In genomic region chr11:56025746-56026570, GRCm38 (mm10) we compare ENCODE assay signal across 12 mouse cellular contexts. TPM values are rescaled to one million over a fixed set of nuclear protein-coding genes. Genes with fewer than 3 reads are reported as not detected.
A peak's percentile ranks its signal among the peaks of the same experiment; 100 is the strongest.
DNase-seq lines count a peak whose midpoint lies in the region; ATAC-seq and TF ChIP-seq lines count a peak whose summit lies in the region.
"Had no signal": no experiment of that assay in that cellular context is flagged by ENCODE, and none has a peak within 500 bp of the region (broad histone marks: within the 10 kb centered on the region; RNA-seq: fewer than 3 reads in every experiment).

No protein-coding gene starts in this region.

- H3K27ac ChIP-seq in forebrain, embryonic 13.5 days: no peak overlapping the region
- H3K27ac ChIP-seq in forebrain, embryonic 10.5 days: no peak overlapping the region
- H3K27ac ChIP-seq in layer of hippocampus, adult 2 months: no peak overlapping the region
- H3K27ac ChIP-seq: hindbrain, embryonic 12.5 days; liver, embryonic 15.5 days had no signal

- DNase-seq in forebrain, embryonic 10.5 days (ENCODE audit: extremely low spot score, low spot score): no peak
- peak; percentile 23 to 31 for DNase-seq in left cerebral cortex, postnatal 10 days (ENCODE audit: extremely low spot score in 1 of 2, low spot score in 2 of 2)
- DNase-seq in left cerebral cortex, adult 18-20 months (ENCODE audit: low spot score in 2 of 2): no peak
- peak; percentile 29 to 49 for DNase-seq in layer of hippocampus, adult 2 months (ENCODE audit: low spot score in 2 of 2)
- peak; percentile 13 to 24 for DNase-seq in right cerebral cortex, postnatal 36 days (ENCODE audit: low spot score in 2 of 2)
- DNase-seq in gastrocnemius, adult 8-10 months (ENCODE audit: low spot score in 2 of 2): no peak
- DNase-seq: spleen, adult 18-20 months had no signal

- H3K9ac ChIP-seq in forebrain, embryonic 13.5 days: no peak overlapping the region
- H3K9ac ChIP-seq: hindbrain, embryonic 12.5 days; liver, embryonic 15.5 days had no signal

- 0 out of 2 replicates have a peak, but pooled peaks cover 7% of the 10 kb centered on the region for H3K27me3 ChIP-seq in forebrain, embryonic 13.5 days
- H3K27me3 ChIP-seq in forebrain, embryonic 10.5 days (ENCODE audit: poor library complexity, severe bottlenecking): no peaks in the 10 kb centered on the region
- H3K27me3 ChIP-seq: hindbrain, embryonic 12.5 days; liver, embryonic 15.5 days had no signal

- intact Hi-C loops in left cerebral cortex, postnatal 10 days (cut with DNase I): no loop called here

- H3K9me3 ChIP-seq in forebrain, embryonic 13.5 days (replicated peaks): no peaks in the 10 kb centered on the region
- H3K9me3 ChIP-seq in forebrain, embryonic 10.5 days: no peaks in the 10 kb centered on the region
- H3K9me3 ChIP-seq: hindbrain, embryonic 12.5 days; liver, embryonic 15.5 days had no signal

- peaks cover 17% of the 10 kb centered on the region; the same call in 1 of the 2 replicates for H3K4me1 ChIP-seq in forebrain, embryonic 13.5 days
- no peaks in the 10 kb centered on the region for H3K4me1 ChIP-seq in forebrain, embryonic 10.5 days
- H3K4me1 ChIP-seq: hindbrain, embryonic 12.5 days; liver, embryonic 15.5 days had no signal

- TF ChIP-seq CTCF in layer of hippocampus, adult 2 months (conservative IDR thresholded peaks at IDR 0.05): no peak

- H3K4me3 ChIP-seq in forebrain, embryonic 13.5 days: no peak overlapping the region
- no peak overlapping the region for H3K4me3 ChIP-seq in forebrain, embryonic 10.5 days
- H3K4me3 ChIP-seq in layer of hippocampus, adult 2 months: no peak overlapping the region; the same call in 1 of the 2 replicates
- H3K4me3 ChIP-seq: erythroblast, embryonic 14.5 days; hindbrain, embryonic 12.5 days; liver, embryonic 15.5 days had no signal

- no peak overlapping the region for H3K4me2 ChIP-seq in forebrain, embryonic 13.5 days
- H3K4me2 ChIP-seq: hindbrain, embryonic 12.5 days; liver, embryonic 15.5 days had no signal

- no peaks in the 10 kb centered on the region for H3K36me3 ChIP-seq in forebrain, embryonic 13.5 days (ENCODE audit: poor library complexity, severe bottlenecking)
- H3K36me3 ChIP-seq in forebrain, embryonic 10.5 days (replicated peaks): no peaks in the 10 kb centered on the region
- H3K36me3 ChIP-seq: hindbrain, embryonic 12.5 days; liver, embryonic 15.5 days had no signal

- WGBS in forebrain, embryonic 13.5 days: 50% methylated on average over 10 of the region's 10 CpGs
- WGBS in forebrain, embryonic 10.5 days: 83% methylated on average over 10 of the region's 10 CpGs

- ATAC-seq in forebrain, embryonic 13.5 days: peak; percentile 45; the same call in 1 of the 2 replicates
- no peak for ATAC-seq in erythroblast, adult 5-6 weeks (replicated peaks; ENCODE audit: low FRiP score, poor library complexity, severe bottlenecking)

RNA-seq across cellular contexts. Expression of gene Nmur2, which starts 14.9 kb away (rescaled TPM):
- polyA plus RNA-seq in forebrain, embryonic 13.5 days (2015; fragmentation: Nextera tagmentation; extraction: Ambion mirVana): 0.05 and 0.08 TPM in 2 replicates
- not detected in 2 replicates for polyA plus RNA-seq in forebrain, embryonic 10.5 days (2016; fragmentation: Nextera tagmentation; extraction: Ambion mirVana)
- total RNA-seq in left cerebral cortex, postnatal 10 days (2021): not detected
- total RNA-seq in left cerebral cortex, adult 18-20 months (2021): under 1 TPM; 0.19 to 0.28 TPM
- not detected for total RNA-seq in layer of hippocampus, adult 2 months (2021)
- total RNA-seq in gastrocnemius, adult 8-10 months (2022): not detected
- total RNA-seq in erythroblast, adult 5-6 weeks (2015; ENCODE audit: low replicate concordance): not detected in 2 replicates
- 0.14 TPM in 1 of 2 replicates, not detected in the other for total RNA-seq in erythroblast, adult 5-6 weeks (2017; ENCODE audit: low replicate concordance)
- polyA plus RNA-seq: erythroblast, embryonic 14.5 days; hindbrain, embryonic 12.5 days; liver, embryonic 15.5 days had no signal

Comparison
In these comparisons a context has a peak if more than half of its experiments do, and no peak if none do; other contexts are left out.
1. DNase-seq: peak in left cerebral cortex, postnatal 10 days (2 of 2), layer of hippocampus, adult 2 months (2 of 2) and right cerebral cortex, postnatal 36 days (2 of 2); none in forebrain, embryonic 10.5 days (single experiment), left cerebral cortex, adult 18-20 months (0 of 2) and gastrocnemius, adult 8-10 months (0 of 2).